Mouse (Mus musculus): ENCODE data around the gene Mgarp.
"Not testable (repeated sequence)": the region's sequence is repeated elsewhere in the genome, so short reads cannot be mapped to it uniquely, and the experiment has no call there.

Mgarp gene

DNA sequence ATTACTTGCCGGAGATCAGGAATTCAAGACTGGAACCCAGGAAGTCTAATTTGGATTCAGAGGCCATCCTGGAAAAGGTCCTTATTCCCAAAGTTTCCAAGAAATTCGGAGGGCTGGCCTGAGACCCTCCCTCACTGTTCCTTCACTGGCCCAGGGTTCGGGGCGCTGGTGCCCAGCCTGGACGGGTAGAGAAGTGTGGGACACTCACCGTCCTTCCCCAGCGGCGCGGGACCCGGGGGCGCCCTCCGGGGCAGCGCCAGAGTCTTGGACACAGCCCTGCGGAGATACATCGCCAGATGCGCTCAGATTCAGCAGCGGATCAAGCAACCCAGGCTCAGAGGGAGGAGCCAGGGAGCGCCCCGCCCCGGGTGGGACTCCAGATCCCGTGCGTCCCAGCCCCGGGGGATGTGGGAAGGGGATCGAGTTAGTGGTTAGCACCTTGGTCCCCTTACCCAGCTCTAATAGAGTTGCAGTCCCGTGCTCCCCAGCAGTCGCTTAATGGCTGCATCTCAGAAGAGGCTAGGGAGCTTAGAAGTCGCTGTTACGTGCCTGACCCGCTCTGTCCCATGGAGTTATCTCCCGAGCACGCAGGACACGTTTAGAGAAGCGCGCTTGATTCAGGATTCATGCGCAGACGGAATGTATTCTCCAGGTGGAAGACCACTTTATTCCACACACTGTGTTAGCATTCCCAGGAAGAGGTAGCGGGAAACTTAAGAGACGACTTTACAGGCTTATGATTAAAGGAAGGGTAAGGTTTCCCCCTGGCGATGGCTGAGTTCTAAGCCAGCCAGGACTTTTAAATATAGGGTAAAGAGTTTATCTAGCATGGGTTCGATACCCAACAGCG is at the start of gene Mgarp:
Mgarp (minus strand) TSS at position 520 of the 850 bp plus-strand sequence.
- peak; percentile 69 for DNase-seq

DNA sequence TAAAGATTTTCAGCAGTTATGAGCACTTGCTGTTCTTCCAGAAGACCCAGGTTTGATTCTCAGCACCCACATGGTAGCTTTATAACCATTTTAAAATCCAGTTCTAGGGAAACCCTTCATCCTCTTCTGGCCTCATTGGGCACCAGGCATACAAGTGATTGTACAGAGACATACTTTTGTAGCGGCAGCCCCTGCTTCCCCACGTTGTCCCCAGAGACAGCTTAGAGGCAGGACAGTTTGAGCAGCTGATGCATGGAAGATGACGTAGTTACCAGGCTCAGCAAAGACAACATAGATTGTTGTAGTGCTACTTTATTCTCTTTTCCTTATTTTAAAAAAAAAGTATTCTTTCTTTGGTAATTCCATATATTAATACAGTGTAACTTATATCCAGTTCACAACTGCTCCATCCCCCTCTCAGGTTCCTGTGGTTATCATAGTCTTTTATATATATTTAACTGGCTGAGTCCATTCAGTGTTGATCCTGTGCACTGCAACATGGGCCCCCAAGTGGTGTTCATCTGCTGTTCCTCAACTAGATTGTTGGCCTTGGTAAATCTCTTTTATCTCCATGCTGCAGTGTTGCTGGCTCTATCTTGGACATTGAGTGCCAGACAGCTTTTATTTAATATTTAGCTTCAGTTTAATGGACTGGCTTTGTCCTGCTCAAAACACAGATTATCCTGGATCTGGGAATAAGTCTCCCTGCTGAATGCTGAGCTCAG is 38.5 kb upstream of the Mgarp start:
- DNase-seq: no peak

DNA sequence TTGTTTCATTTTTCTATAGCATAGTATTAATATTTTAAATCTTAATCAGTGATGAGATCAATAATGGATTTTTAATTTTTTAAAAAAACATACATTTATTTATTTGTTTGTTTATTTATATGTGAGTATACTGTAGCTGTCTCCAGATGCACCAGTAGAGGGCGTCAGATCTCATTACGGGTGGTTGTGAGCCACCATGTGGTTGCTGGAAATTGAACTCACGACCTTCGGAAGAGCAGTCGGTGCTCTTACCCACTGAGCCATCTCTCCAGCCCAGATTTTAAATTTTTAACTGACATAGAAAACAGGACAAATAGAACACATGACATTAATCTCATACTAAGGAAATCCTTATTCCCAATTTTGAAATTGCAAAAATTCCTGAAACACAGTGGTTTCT is 37.8 kb upstream of the Mgarp start:
- DNase-seq: not testable (repeated sequence)

GRCm38 (mm10) chr3:51425394-51425793 is 28.9 kb upstream of the Mgarp start:
- no peak for DNase-seq

DNA sequence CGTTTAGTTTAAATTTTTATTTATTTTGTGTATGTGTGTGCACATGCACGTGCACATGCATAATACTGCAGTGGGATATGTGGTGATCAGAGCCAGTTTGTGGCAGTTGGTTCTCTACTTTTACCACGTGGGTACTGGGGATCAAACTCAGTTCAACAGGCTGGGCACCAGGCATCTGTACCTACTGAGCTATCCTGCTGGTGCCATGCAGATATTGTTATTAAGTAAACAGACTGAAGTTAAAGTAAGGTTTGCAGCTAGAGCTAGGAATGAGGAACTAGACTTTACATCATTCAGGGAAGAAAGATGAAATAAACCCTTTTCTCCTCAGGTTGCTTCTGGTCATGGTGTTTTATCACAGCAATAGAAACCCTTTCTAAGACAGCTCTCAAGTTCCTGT is 25.4 kb upstream of the Mgarp start:
- no peak for DNase-seq

DNA sequence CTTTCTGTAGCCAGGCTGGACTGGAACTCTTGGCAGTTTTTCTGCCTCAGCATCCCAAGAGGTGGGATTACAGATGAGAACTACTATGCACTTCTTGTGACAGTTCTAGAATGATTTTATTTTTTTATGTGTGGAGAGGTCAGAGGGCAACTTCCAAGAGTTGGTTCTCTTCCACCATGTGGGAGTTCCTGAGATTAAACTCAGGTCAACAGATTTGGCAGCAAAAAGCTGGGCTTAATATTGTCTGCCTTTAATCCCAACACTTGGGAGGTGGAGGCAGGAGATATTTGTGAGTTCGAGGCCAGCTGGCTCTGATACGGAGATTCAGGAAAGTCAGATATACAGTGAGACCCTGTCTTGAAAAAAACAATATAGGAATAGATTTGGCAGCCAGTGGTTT is 21.4 kb upstream of the Mgarp start:
- DNase-seq: no peak

DNA sequence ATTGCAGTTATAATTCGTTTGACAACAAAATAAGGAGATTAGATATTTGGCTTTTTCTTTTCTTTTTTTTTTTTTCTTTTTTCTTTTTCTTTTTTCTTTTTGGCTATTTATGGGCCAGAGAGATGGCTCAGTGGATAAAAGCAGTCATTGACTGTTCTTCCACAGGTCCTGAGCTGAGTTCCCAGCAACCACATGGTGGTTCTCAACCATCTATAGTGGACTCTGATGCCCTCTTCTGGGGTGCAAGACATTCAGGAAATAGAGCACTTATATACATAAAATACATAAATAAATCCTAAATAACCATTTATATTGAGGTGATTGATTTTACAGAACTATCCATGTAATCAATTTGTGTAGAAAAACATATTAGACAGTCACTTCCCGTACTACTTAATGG is 20.9 kb upstream of the Mgarp start:
- no peak for DNase-seq

GRCm38 (mm10) chr3:51417135-51417458 is 20.6 kb upstream of the Mgarp start:
- no peak for DNase-seq

DNA sequence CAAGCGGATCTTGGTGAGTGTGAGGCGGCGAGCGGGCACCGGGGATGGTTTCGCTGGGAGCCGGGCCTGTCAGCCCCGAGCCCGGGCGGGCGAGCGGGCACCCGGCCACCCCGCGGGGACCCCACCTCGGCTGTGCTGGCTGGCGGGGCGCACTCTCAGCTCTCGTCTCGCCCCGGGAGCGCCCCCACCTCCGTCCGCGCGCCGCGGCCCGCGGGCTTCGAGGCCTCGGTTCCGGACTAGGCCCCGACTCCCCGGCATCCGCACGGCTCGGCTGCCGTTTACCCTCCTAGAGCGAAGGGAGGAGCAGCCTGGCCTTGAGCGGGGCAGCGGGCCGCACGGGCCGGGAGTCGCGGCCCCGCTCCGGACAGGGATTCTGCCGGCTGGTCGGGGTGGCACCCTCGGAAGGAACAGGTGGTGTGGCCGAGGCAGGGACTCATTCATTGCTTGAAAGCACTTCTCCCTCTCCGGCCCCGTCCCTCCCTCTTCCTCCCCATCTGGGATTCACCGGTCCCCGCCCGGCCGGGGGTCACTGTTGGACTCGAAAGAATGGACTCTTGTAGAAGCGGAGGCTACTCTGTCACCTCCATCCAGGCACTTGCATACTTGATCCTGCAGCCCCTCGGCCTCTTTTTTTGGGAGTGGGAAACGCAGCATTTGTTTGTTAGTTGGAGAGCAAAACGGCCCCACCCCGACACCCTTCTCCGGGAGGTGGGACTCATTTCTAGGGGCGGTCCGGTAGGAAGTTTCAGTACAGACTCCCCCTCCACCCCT is 20.0 kb upstream of the Mgarp start:
- peak; percentile 66 for DNase-seq

DNA sequence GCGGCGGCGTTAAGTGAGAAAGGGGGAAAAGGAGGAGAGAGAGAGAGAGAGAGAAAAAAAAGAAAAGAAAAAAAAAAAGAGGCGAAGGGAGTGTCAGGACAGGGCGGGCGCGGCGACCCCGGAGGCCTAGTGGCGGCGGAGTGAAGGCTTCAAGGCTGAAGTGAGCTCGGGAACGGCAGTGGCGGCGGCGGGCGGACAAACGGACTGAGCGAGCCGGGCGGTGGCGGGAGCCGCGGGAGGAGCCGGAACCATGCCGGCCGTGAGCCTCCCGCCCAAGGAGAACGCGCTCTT is 19.5 kb upstream of the Mgarp start:
- no peak for DNase-seq

- DNase-seq: peak; percentile 96
Measured at GRCm38 (mm10) chr3:51415098-51416072, 18.8 kb upstream of the Mgarp start, which contains the start of gene Naa15. Naa15 (plus strand) TSS chr3:51415148.

DNA sequence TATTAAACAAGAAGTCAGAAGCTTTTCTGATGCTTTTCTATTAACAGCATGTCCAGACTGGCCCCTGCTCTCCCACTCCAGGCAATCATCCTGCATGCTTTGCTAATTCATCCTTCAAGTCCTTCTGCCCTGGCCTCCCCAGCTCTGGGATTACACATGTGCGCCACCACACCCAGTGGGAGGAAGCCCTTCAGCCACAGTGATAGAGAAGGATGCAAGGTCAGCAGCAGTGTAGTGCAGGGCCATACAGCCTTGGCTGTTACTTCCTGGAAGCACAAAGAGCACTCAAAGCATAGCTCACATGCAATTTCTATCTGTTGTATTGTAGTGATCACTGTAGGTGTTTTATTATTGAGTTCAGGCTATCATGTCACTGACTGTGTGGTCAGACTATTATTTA is 16.7 kb upstream of the Mgarp start:
- no peak for DNase-seq

DNA sequence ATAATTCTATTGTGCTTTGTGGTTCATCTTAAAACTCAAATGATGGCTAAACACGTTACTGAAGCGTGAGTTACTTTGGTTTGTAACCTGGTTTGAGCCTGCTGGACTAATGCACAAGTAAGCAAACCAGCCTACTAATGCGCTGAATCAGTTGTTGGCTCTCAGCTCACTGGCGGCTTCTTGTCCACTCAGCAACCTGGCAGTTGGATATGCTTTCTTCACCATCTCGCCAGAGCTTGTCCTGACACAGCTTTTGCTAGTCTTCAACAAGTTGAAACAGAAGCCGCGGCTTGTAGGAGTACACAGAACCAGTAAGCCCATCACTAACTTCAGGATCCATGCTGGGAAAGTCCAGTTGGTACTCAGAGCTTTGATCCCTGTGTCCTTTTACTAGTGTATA is 15.9 kb upstream of the Mgarp start:
- no peak for DNase-seq

DNA sequence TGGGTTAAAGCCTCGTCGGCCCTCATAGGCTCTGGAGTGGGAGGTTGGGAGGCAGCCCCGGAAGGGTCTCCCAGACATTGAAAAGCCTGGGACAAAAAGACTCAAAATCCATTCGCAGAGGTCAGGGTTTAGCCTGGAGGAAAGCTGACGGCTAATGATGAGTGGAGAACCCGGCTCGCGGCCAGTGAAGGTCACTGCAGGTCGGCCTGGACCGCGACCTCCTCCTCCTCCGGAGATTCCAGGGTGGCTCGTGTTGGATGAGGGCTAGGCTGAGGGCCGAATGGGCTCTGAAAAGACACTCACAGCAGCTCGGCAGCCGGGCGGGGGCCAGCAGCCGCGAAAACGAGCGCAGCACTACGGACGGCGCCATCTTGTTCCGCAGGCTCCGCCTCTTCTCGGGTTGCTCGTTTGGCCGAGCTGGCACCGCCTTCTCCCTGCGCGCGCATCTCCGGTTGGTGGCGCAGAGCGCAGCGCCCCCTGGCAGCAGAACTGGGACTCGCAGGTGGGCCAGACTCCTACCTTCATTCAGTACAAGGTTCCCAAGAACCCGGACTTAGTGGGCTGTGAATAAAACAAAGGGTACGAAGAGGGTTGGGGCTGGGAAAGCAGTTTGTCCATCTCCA is 12.1 kb upstream of the Mgarp start, which contains the start of gene Ndufc1:
Ndufc1 (minus strand) TSS at position 428 of the 623 bp plus-strand sequence.
- DNase-seq: peak; percentile 98

DNA sequence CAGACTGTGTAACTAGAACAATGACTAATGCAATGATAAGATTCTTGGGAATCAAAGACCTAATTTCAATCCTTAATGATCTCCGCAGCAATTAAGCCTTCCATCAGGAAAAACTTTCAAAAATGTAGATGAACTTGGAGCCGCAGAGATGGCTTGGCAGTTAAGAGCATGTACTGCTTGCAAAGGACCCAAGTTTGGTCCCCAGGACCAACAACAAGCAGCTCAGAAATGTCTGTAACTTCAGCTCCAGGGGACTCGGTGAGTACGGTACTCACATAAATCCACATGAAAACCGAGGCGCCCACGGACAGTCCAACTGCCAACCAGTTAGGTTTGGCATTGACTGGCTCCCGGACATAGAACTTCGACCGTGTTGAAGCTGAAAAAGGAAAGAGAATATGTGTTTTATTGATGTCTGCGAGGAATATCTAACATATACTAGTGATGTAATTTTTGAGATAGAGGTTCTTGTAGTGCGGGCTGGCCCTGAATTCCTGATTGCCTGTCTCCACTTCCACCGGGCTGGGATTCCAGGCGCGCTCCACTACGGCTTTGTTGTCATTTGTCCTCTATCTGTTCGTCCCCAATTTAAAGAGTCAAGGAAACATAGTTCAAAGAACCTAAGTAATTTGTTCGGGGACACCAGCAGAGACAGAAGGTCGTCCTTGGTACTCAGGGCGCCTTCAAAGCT is 11.5 kb upstream of the Mgarp start:
- DNase-seq: no peak

GRCm38 (mm10) chr3:51402628-51403027 is 6.1 kb upstream of the Mgarp start:
- DNase-seq: no peak

DNA sequence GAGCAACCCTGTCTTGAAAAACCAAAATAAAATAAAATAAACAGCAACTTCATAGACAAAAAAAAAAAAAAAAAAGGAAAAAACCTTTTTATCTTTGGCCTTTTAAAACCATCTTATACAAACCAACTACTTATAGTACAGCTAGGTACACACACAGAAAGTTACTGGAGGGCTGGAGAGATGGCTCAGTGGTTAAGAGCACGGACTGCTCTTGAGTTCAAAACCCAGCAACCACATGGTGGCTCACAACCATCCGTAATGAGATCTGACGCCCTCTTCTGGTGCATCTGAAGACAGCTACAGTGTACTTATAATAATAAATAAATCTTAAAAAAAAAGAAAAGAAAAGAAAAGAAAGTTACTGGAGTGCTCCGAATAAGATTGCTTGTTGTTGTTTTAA is 5.5 kb upstream of the Mgarp start:
- not testable (repeated sequence) for DNase-seq

- no peak for DNase-seq
Measured at GRCm38 (mm10) chr3:51400682-51401081, 4.1 kb upstream of the Mgarp start.

DNA sequence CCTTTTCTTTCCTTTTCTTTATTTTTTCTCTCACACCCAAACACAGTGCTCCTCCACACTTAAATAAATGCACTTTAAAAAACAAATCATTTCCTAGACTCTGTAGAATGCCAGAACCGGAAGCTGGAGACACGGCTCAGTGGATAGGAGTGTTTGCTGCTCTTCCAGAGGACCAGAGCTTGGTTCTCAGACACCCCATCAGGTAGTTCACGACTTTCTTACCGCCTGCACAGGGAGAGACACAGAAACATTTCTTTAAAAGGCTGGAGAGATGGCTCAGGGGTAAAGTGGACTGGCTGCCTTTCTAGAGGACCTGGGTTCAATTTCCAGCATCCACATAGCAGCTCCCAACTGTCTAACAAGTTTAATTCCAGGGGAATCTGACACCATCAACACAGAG is 3.0 kb upstream of the Mgarp start:
- DNase-seq: no peak

- no peak for DNase-seq
Measured at GRCm38 (mm10) chr3:51398667-51399066, 2.1 kb upstream of the Mgarp start.

- DNase-seq: no peak
Measured at GRCm38 (mm10) chr3:51397700-51398299, 1.3 kb upstream of the Mgarp start.

Measured in thymus, postnatal 25 days (tissue).